Mouse (Mus musculus) cerebellum, adult 11-12 months (tissue): ENCODE measurements around the gene Pdcd5.
A peak's percentile ranks its signal among the peaks of the same experiment; 100 is the strongest.

ENCODE experiments used
- DNase-seq: peaks from one replicate; pipeline ENCODE4 v3.0.0; 2022

The Pdcd5 gene

DNA sequence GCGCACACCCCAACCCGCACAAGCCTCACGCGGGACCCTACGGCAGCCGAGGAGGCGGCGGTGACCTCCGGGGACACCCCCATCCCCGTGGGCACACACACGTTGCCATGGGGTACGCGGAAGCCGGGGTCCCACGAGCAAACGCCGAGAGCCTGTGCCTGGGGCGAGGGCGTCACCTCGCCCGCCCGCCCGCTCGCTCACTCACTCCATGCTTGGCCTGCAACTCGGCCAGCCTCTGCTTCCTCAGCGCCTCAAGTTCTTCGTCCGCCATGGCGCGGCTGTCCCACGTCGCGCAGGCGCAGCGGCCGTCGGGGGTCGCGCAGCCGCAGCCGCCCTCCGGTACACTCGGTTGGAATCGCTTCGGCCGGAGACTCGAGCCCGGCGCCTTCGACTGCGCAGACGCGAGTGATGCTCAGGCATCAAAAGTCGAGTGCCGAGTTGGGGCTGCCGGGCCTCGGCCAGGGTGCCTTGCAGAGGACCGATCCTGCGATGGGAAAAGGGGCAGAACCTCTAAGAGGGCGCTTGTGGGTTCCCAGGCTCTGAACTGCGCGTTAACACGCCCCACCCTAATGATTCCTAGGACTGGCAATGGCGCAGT, at the start of gene Pdcd5:
TSS of gene Pdcd5 (minus strand) at position 421 of the 598 bp plus-strand sequence.
- peak; percentile 95 for DNase-seq

- no peak for DNase-seq
Observed at GRCm38 (mm10) chr7:35692641-35693040, 45.3 kb upstream of the Pdcd5 start.

DNA sequence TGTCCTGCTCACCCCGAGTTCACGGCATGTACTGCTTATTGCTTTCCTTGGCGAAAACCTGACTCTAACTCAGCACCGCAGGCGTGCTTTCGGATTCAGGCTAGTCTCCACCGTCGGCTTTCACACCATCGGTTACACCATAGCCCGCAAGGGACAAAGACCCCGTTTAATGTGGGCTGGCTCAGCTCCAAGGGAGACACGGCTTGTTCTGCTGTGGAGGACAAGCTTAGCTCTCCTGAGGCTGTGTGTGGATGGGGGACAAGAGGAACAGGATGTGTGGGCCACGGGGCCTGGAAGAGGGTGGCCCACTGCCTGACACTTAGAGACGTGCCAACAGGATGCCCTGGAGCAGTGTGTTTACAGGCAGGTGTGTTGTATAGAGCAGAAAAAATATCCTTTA, 44.8 kb upstream of the Pdcd5 start:
- no peak for DNase-seq

DNA sequence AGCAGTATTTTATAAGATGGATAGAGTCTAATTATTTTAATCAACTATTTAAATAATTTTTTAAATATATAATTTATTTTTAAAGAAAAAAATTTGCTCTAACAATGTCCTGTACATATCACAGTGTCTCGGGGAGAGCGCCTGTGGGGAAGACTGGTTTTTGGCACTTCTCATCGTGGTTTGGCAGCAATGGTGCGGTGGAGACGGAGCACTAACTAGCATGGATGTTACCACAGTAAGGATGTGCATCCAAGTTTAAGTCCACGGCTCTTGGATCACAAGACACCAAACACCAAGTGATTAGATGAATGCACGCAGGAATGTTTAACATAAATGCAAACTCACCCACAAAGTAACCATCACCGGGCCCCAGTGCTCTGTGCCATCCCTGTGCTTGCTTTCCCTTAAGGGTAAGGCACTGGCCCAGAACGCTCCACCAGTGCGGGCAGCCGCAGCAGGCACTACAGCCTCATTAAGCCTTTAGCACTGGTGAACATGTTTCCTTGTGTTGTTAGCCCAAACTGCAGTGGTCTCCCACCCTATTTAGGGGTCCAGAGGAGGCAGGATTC, 41.5 kb upstream of the Pdcd5 start:
- DNase-seq, result no peak

GRCm38 (mm10) chr7:35688276-35688675, 41.0 kb upstream of the Pdcd5 start:
- no peak for DNase-seq

DNA sequence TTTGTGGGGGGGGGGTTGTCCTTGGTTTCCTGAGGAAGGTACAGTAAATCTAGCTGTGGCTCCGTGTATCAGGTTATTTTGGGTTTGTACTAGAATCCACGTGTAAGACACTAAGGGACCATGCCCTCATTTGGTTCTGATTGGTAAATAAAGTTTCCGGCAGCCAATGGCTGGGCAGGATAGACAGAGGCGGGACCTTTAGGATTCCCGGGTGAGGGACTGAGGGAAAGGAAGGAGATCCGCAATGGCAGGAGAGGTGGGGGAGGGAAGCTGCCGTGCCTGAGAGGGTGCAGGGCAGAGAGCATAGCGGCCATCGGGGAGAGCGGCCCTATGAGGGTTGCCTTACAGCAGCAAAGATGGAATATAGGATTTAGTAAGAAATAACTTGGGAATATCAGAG, 39.9 kb upstream of the Pdcd5 start:
- DNase-seq, result no peak

DNA sequence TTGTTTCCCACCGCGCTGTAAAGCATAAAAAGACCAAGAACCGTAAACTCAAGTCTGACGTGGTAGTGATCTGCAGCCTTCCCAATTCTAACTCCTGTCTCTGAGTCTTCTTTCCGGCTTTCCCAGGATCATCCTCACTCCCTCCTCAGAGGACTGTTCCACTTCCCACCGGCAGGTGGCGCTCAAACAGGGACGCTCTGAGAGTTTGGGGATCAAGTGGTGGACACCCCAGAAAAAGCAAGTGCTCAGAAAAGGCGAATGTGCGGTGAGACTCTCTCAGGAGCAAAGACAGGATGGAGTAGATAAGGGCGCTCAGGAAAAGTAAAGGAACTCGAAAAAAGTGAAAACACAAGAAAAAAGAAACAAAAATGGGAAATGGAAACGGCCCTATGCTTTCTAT, 39.4 kb upstream of the Pdcd5 start:
- peak; percentile 26 for DNase-seq

DNA sequence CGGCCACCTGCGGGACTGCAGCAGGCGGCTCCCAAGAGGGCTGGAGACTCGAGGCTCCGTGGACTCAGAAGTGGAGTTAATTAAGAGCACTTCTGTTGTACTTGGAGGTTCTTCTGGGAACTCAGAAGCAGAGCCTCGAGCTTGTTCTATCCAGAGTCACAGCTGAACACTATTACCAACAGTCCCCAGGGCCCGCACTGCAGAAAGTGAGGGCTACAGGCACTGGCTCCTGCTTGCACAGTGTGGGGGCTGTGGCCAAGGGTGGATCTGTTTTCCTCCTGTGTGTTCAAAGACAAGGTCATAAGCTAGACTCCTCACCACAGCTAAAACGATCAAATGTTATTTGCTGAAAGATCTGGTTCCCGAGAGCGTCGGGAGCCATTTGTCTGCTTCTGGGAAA, 38.9 kb upstream of the Pdcd5 start:
- no peak for DNase-seq

DNA sequence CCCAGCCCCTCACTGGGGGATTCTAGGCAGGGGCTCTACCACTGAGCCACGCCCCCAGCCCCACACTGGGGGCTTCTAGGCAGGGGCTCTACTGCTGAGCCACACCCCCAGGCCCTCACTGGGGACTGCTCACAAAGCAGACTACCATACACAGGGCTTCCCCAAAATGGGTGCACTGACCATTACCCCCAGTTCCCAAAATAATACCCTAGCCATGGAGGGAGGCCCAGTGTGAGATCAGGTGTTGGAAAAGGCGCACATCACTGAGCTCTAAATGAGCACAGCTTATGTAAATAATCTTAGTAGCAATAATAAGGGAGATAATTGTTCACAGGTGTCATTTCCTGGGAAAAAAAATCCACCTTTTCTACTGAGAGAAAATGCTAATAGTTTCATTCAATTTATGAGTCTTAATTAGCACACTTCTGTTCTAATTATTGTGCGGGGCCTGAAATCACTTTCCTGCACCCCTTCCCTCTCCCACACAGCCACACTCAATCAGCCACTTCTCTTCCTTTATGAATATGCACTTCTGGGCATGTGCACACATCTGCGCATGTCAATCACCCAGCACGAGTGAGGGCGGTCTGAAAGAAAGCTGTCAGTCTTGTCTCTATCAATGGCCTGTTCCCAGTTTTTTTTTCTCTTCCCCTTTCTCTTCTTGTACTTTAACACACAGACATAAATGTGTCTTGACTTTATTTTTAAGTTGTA, 36.2 kb upstream of the Pdcd5 start:
- no peak for DNase-seq

DNA sequence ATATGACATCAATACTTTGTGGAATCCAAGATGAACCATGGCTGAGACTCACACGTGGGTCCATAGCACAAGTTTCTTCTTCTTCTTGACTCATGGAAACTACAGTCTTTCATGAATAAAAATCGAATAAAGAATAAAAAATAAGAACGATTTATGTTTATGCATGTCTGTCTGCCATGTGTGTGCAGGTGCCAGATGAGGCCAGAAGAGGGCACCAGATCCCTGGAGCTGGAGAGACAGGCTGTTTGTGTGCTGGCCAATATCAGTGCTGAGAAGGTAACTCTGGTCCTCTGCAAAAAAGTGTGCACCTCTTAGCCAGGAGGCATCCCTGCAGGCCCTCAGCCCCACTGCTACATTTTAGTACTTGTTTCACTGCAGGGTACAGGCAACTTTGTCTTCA, 34.2 kb upstream of the Pdcd5 start:
- no peak for DNase-seq

DNA sequence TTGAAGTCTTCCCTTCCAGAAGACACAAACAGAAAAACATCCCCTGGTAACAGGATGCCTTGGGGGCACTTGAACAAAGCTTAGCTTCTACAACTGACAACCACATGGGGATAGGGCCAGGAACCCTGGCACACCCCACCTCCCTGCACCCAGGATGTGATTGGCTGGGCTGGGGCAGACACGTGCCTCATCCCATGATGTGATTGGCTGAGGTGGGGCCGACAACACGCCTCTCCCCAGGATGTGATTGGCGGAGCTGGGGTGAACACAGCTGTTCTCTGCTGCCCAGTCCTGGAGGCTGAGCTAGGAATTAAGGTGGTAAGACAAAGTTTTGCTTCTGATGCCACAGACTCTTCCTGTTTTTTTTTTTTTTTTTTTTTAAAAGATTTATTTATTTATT, 31.7 kb upstream of the Pdcd5 start:
- no peak for DNase-seq

DNA sequence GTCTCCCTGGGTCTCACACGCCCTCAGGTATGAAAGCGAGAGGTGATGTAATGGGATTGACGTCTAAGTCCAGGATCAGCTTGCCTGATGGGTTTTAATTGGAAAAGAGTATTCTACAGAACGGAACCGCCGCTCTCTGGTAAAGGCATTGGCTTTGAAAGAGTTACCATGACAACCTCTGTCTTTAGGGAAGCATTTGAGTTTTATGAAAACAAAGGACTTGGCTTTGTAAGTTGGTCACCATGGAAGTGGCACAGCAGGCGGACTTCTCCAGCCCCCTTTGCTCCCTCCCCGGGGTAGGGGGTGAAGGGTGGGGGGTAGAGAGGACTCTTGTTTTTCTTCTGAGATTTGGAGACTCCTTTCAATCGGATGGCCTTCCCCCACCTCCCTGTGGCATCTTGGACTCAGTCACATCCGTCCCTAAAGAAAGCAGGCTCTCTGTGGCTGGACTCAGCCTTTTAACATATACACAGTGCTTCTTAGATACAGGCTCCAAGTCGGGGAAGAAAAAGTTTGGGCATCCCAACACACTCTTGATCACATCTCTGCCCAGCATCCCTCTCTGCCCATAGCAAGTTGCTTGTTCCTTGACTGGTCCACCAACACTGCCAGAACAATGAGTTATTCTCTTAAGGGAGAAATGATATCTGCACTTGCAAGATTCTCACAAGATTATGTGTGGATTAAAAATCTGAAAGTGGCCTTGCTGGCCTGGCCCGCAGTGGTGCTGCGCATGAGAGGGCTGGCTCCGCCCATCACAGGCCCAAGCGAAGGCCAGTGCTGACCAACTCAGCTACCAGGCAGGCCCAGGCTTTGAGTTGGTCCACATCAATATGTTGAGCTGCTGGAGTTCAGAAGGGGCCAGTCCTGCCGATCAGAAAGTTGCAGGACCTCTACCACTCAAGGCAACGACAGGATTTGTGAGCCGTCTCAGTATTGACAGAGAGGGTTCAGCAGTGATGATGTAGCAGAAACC, 21.0 kb upstream of the Pdcd5 start:
- DNase-seq, result peak; percentile 32

DNA sequence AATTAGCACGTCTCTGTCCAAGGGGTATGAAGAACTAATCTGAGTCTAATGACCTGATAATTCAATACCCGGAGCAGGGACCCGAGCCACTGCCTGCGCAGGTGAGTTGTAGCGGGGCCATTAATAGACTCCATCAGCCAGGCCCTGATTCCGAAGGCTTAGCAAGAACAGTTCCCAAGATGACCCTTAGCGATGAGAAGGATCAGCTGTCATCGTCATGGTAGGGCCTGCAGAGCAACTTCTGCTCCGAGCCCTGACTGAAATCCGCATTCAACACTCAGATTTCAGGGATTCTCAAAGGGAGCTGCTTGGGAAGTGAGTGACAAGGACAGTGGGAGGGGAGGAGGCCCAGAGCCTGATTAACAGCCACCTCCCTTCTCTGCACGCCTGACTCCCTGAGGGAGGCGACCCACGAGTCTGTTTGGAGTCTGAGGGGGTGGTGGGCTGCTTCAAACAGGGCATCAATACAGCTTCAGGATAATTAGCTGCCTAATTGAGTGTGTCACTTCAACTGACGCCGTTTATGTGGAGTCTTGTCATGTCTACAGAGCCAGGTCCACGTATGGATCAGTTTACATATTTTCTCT, 16.6 kb upstream of the Pdcd5 start:
- no peak for DNase-seq

GRCm38 (mm10) chr7:35659173-35659572, 11.9 kb upstream of the Pdcd5 start:
- no peak for DNase-seq

- no peak for DNase-seq
Observed at GRCm38 (mm10) chr7:35657829-35658228, 10.5 kb upstream of the Pdcd5 start.

GRCm38 (mm10) chr7:35651583-35652270, 4.4 kb upstream of the Pdcd5 start:
- no peak for DNase-seq

- DNase-seq, result no peak
Observed at GRCm38 (mm10) chr7:35650716-35651410, 3.5 kb upstream of the Pdcd5 start.

- DNase-seq, result no peak
Observed at GRCm38 (mm10) chr7:35649071-35649470, 1.8 kb upstream of the Pdcd5 start.

- DNase-seq, result no peak
Observed at GRCm38 (mm10) chr7:35648239-35649069, 1.1 kb upstream of the Pdcd5 start.

- peak; percentile 44 for DNase-seq
Observed at GRCm38 (mm10) chr7:35646317-35647081, 822 bp downstream of the Pdcd5 start.
